Mouse (Mus musculus): ENCODE measurements at regions not wholly inside any gene's neighbourhood (a gene's known extent, or its start where the extent isn't known, plus 50 kb on each side); places are given as distances from the start of the nearest gene placed in this dataset.

GRCm38 (mm10) chr1:157756977-157757376, 250.4 kb downstream of the Sec16b start:
- H3K27me3 ChIP-seq (ENCODE audit: control insufficient read depth, insufficient read depth, low read length), result no peaks in the 10 kb centered on the region
- H3K36me3 ChIP-seq (ENCODE audit: control insufficient read depth, insufficient read depth, low read length), result no peaks in the 10 kb centered on the region
- TF ChIP-seq EP300 (optimal IDR thresholded peaks at IDR 0.05), result no peak
- no peak for TF ChIP-seq CTCF (IDR thresholded peaks at IDR 0.05; ENCODE audit: low read depth)
- DNase-seq (ENCODE audit: low spot score) (no peak), ATAC-seq (ENCODE audit: low FRiP score, low TSS enrichment) (no peak)
- H3K9me3 ChIP-seq (ENCODE audit: control insufficient read depth, low read length), result no peaks in the 10 kb centered on the region
- no peak overlapping the region for H3K4me2 ChIP-seq (replicated peaks; ENCODE audit: low read depth)
- H3K9ac ChIP-seq (ENCODE audit: low read length), result no peak overlapping the region
- no peak overlapping the region for H3K4me3 ChIP-seq (ENCODE audit: low read depth, low read length)
- WGBS, result 91% methylated on average over 3 of the region's 3 CpGs
- H3K4me1 ChIP-seq (replicated peaks; ENCODE audit: control insufficient read depth, insufficient read depth), result no peaks in the 10 kb centered on the region
- H3K27ac ChIP-seq (replicated peaks), result no peak overlapping the region

GRCm38 (mm10) chr1:157758337-157758736, 251.8 kb downstream of the Sec16b start:
- WGBS, result 92% methylated on average over 1 of the region's 1 CpGs
- no peaks in the 10 kb centered on the region for H3K4me1 ChIP-seq (replicated peaks; ENCODE audit: control insufficient read depth, insufficient read depth)
- no peak overlapping the region for H3K27ac ChIP-seq (replicated peaks)
- H3K9me3 ChIP-seq (ENCODE audit: control insufficient read depth, low read length), result no peaks in the 10 kb centered on the region
- TF ChIP-seq CTCF (IDR thresholded peaks at IDR 0.05; ENCODE audit: low read depth) (peak; percentile 42), EP300 (optimal IDR thresholded peaks at IDR 0.05) (no peak)
- no peaks in the 10 kb centered on the region for H3K36me3 ChIP-seq (ENCODE audit: control insufficient read depth, insufficient read depth, low read length)
- H3K9ac ChIP-seq (ENCODE audit: low read length), result no peak overlapping the region
- H3K4me3 ChIP-seq (ENCODE audit: low read depth, low read length), result no peak overlapping the region
- H3K4me2 ChIP-seq (replicated peaks; ENCODE audit: low read depth), result no peak overlapping the region
- H3K27me3 ChIP-seq (ENCODE audit: control insufficient read depth, insufficient read depth, low read length), result no peaks in the 10 kb centered on the region
- ATAC-seq (ENCODE audit: low FRiP score, low TSS enrichment) (no peak), DNase-seq (ENCODE audit: low spot score) (no peak)

GRCm38 (mm10) chr1:157768201-157768600, 261.7 kb downstream of the Sec16b start:
- 39% methylated on average over 6 of the region's 6 CpGs for WGBS
- H3K4me3 ChIP-seq (ENCODE audit: low read depth, low read length), result no peak overlapping the region
- ATAC-seq (ENCODE audit: low FRiP score, low TSS enrichment), result no peak

GRCm38 (mm10) chr1:157797711-157798110, 291.2 kb downstream of the Sec16b start:
- no peaks in the 10 kb centered on the region for H3K4me1 ChIP-seq (replicated peaks; ENCODE audit: control insufficient read depth, insufficient read depth)
- WGBS, result 84% methylated on average over 7 of the region's 7 CpGs
- no peak overlapping the region for H3K27ac ChIP-seq (replicated peaks)
- DNase-seq (ENCODE audit: low spot score), result no peak
- no peaks in the 10 kb centered on the region for H3K36me3 ChIP-seq (ENCODE audit: control insufficient read depth, insufficient read depth, low read length)
- TF ChIP-seq EP300 (optimal IDR thresholded peaks at IDR 0.05), result no peak
- TF ChIP-seq CTCF (IDR thresholded peaks at IDR 0.05; ENCODE audit: low read depth), result no peak
- no peak for ATAC-seq (ENCODE audit: low FRiP score, low TSS enrichment)
- H3K4me3 ChIP-seq (ENCODE audit: low read depth, low read length), result no peak overlapping the region
- no peaks in the 10 kb centered on the region for H3K27me3 ChIP-seq (ENCODE audit: control insufficient read depth, insufficient read depth, low read length)
- no peak overlapping the region for H3K9ac ChIP-seq (ENCODE audit: low read length)
- H3K4me2 ChIP-seq (replicated peaks; ENCODE audit: low read depth), result no peak overlapping the region
- H3K9me3 ChIP-seq (ENCODE audit: control insufficient read depth, low read length), result no peaks in the 10 kb centered on the region

More at GRCm38 (mm10) chr1:157768201-157768600, 261.7 kb downstream of the Sec16b start:
- no peaks in the 10 kb centered on the region for H3K27me3 ChIP-seq (ENCODE audit: control insufficient read depth, insufficient read depth, low read length)
- no peaks in the 10 kb centered on the region for H3K36me3 ChIP-seq (ENCODE audit: control insufficient read depth, insufficient read depth, low read length)
- no peak overlapping the region for H3K27ac ChIP-seq (replicated peaks)
- no peaks in the 10 kb centered on the region for H3K4me1 ChIP-seq (replicated peaks; ENCODE audit: control insufficient read depth, insufficient read depth)
- no peak for DNase-seq (ENCODE audit: low spot score)
- no peaks in the 10 kb centered on the region for H3K9me3 ChIP-seq (ENCODE audit: control insufficient read depth, low read length)
- no peak overlapping the region for H3K4me2 ChIP-seq (replicated peaks; ENCODE audit: low read depth)
- TF ChIP-seq EP300 (optimal IDR thresholded peaks at IDR 0.05) (no peak), CTCF (IDR thresholded peaks at IDR 0.05; ENCODE audit: low read depth) (no peak)
- no peak overlapping the region for H3K9ac ChIP-seq (ENCODE audit: low read length)

GRCm38 (mm10) chr1:157798561-157799553, 292.3 kb downstream of the Sec16b start:
- no peak for DNase-seq (ENCODE audit: low spot score)
- H3K4me2 ChIP-seq (replicated peaks; ENCODE audit: low read depth), result no peak overlapping the region
- WGBS, result 48% methylated on average over 21 of the region's 21 CpGs

GRCm38 (mm10) chr1:157801151-157801550, 294.6 kb downstream of the Sec16b start:
- no peak overlapping the region for H3K27ac ChIP-seq (replicated peaks)
- H3K4me3 ChIP-seq (ENCODE audit: low read depth, low read length), result no peak overlapping the region
- ATAC-seq (ENCODE audit: low FRiP score, low TSS enrichment), result no peak
- H3K9me3 ChIP-seq (ENCODE audit: control insufficient read depth, low read length), result no peaks in the 10 kb centered on the region
- H3K36me3 ChIP-seq (ENCODE audit: control insufficient read depth, insufficient read depth, low read length), result no peaks in the 10 kb centered on the region
- no peaks in the 10 kb centered on the region for H3K4me1 ChIP-seq (replicated peaks; ENCODE audit: control insufficient read depth, insufficient read depth)
- H3K4me2 ChIP-seq (replicated peaks; ENCODE audit: low read depth), result no peak overlapping the region
- TF ChIP-seq EP300 (optimal IDR thresholded peaks at IDR 0.05) (no peak), CTCF (IDR thresholded peaks at IDR 0.05; ENCODE audit: low read depth) (no peak)
- no peaks in the 10 kb centered on the region for H3K27me3 ChIP-seq (ENCODE audit: control insufficient read depth, insufficient read depth, low read length)
- no peak for DNase-seq (ENCODE audit: low spot score)
- no peak overlapping the region for H3K9ac ChIP-seq (ENCODE audit: low read length)
- 71% methylated on average over 3 of the region's 3 CpGs for WGBS

More at GRCm38 (mm10) chr1:157798561-157799553, 292.3 kb downstream of the Sec16b start:
- Histone ChIP-seq H3K36me3 (ENCODE audit: control insufficient read depth, insufficient read depth, low read length) (no peaks in the 10 kb centered on the region), H3K4me3 (ENCODE audit: low read depth, low read length) (no peak overlapping the region), H3K27ac (replicated peaks) (no peak overlapping the region), H3K27me3 (ENCODE audit: control insufficient read depth, insufficient read depth, low read length) (no peaks in the 10 kb centered on the region), H3K9me3 (ENCODE audit: control insufficient read depth, low read length) (no peaks in the 10 kb centered on the region), H3K9ac (ENCODE audit: low read length) (no peak overlapping the region), H3K4me1 (replicated peaks; ENCODE audit: control insufficient read depth, insufficient read depth) (no peaks in the 10 kb centered on the region)
- no peak for ATAC-seq (ENCODE audit: low FRiP score, low TSS enrichment)
- no peak for TF ChIP-seq CTCF (IDR thresholded peaks at IDR 0.05; ENCODE audit: low read depth)
- TF ChIP-seq EP300 (optimal IDR thresholded peaks at IDR 0.05), result no peak
